In genomic region chr9:60141081-60141514, GRCm38 (mm10) we compare ENCODE assay signal across 13 mouse cellular contexts.
A peak's percentile ranks its signal among the peaks of the same experiment; 100 is the strongest.
DNase-seq lines count a peak whose midpoint lies in the region; ATAC-seq and TF ChIP-seq lines count a peak whose summit lies in the region.
"Had no signal": no experiment of that assay in that cellular context is flagged by ENCODE, and none has a peak within 500 bp of the region (broad histone marks: within the 10 kb centered on the region; RNA-seq: fewer than 3 reads in every experiment).

No protein-coding gene starts in this region.

- no peaks in the 10 kb centered on the region for H3K27me3 ChIP-seq in forebrain, postnatal 0 days (ENCODE audit: insufficient read depth, low read length)
- H3K27me3 ChIP-seq in midbrain, embryonic 13.5 days = no peaks in the 10 kb centered on the region
- H3K27me3 ChIP-seq: intestine, embryonic 15.5 days had no signal

- no peak overlapping the region for H3K27ac ChIP-seq in forebrain, postnatal 0 days (ENCODE audit: low read depth, low read length)
- H3K27ac ChIP-seq in midbrain, embryonic 13.5 days = 0 out of 2 replicates have a peak overlapping the region, but pooled peaks have one; percentile 1
- H3K27ac ChIP-seq: intestine, embryonic 15.5 days; liver, embryonic 14.5 days had no signal

- no peaks in the 10 kb centered on the region for H3K9me3 ChIP-seq in forebrain, postnatal 0 days (ENCODE audit: low read length)
- no peaks in the 10 kb centered on the region for H3K9me3 ChIP-seq in midbrain, embryonic 13.5 days
- H3K9me3 ChIP-seq: intestine, embryonic 15.5 days had no signal

- H3K4me1 ChIP-seq in forebrain, postnatal 0 days (ENCODE audit: insufficient read depth) = no peaks in the 10 kb centered on the region
- peaks cover 23% of the 10 kb centered on the region for H3K4me1 ChIP-seq in midbrain, embryonic 13.5 days (replicated peaks)

- TF ChIP-seq CTCF in forebrain, postnatal 0 days (IDR thresholded peaks at IDR 0.05; ENCODE audit: low read depth) = no peak

- H3K36me3 ChIP-seq in forebrain, postnatal 0 days (ENCODE audit: insufficient read depth) = no peaks in the 10 kb centered on the region
- no peaks in the 10 kb centered on the region for H3K36me3 ChIP-seq in midbrain, embryonic 13.5 days
- H3K36me3 ChIP-seq: intestine, embryonic 15.5 days had no signal

- no peak overlapping the region for H3K4me3 ChIP-seq in forebrain, postnatal 0 days (ENCODE audit: low read depth, low read length)
- no peak overlapping the region for H3K4me3 ChIP-seq in midbrain, embryonic 13.5 days (replicated peaks)
- H3K4me3 ChIP-seq: intestine, embryonic 15.5 days had no signal

- ATAC-seq in forebrain, postnatal 0 days = peak; percentile 60
- 0 out of 2 replicates have a peak, but pooled peaks have one; percentile 53 for ATAC-seq in midbrain, embryonic 13.5 days
- ATAC-seq in megakaryocyte progenitor cell, adult 5-6 weeks (replicated peaks; ENCODE audit: poor library complexity) = no peak
- no peak for ATAC-seq in erythroid progenitor cell, adult 5-6 weeks (replicated peaks; ENCODE audit: low FRiP score, poor library complexity, severe bottlenecking)
- ATAC-seq: intestine, embryonic 15.5 days; Patski had no signal

- no peak overlapping the region for H3K9ac ChIP-seq in forebrain, postnatal 0 days
- no peak overlapping the region for H3K9ac ChIP-seq in midbrain, embryonic 13.5 days (replicated peaks)
- H3K9ac ChIP-seq: intestine, embryonic 15.5 days; liver, embryonic 14.5 days had no signal

- peak; percentile 24 to 49 for DNase-seq in cerebellum, postnatal 14 days
- DNase-seq in cerebellum, adult 9-11 months = no peak
- peak; percentile 48 for DNase-seq in brain, adult 2 months (ENCODE audit: low read depth, low spot score)
- peak; percentile 41 for DNase-seq in forebrain, postnatal 0 days
- no peak for DNase-seq in lung, postnatal 25 days (ENCODE audit: low spot score)
- DNase-seq: gastrocnemius, postnatal 36 days; thymus, postnatal 36 days had no signal

- no peak overlapping the region for H3K4me2 ChIP-seq in forebrain, postnatal 0 days (ENCODE audit: low read depth)
- H3K4me2 ChIP-seq in midbrain, embryonic 13.5 days (replicated peaks) = peak overlapping the region; percentile 19; the same call in 1 of the 2 replicates
- H3K4me2 ChIP-seq: intestine, embryonic 15.5 days had no signal

- WGBS in forebrain, postnatal 0 days = 20% methylated on average over 7 of the region's 7 CpGs
- whole genome bisulfite sequencing in midbrain, embryonic 13.5 days = 31% methylated on average over 7 of the region's 7 CpGs

Comparison
In these comparisons a context has a peak if more than half of its experiments do, and no peak if none do; other contexts are left out.
1. DNase-seq: peak in cerebellum, postnatal 14 days (2 of 2), brain, adult 2 months (single experiment) and forebrain, postnatal 0 days (single experiment); none in cerebellum, adult 9-11 months (single experiment) and lung, postnatal 25 days (single experiment).
2. ATAC-seq: peak in forebrain, postnatal 0 days (single experiment) and midbrain, embryonic 13.5 days (single experiment); none in megakaryocyte progenitor cell, adult 5-6 weeks (single experiment) and erythroid progenitor cell, adult 5-6 weeks (single experiment).